Mouse (Mus musculus): ENCODE results near the gene Rpl37.

Rpl37 gene

GRCm38 (mm10) chr15:5154621-5155020 lies 38.2 kb downstream of the Rpl37 start:
- DNase-seq (ENCODE audit: low spot score in 2 of 2), result no peak

GRCm38 (mm10) chr15:5155093-5155492 lies 38.6 kb downstream of the Rpl37 start:
- no peak for DNase-seq (ENCODE audit: low spot score in 2 of 2)

- no peak for DNase-seq (ENCODE audit: low spot score in 2 of 2)
These were observed 39.9 kb downstream of the Rpl37 start for GRCm38 (mm10) chr15:5156355-5156754.

GRCm38 (mm10) chr15:5157386-5157785 lies 40.9 kb downstream of the Rpl37 start:
- DNase-seq (ENCODE audit: low spot score in 2 of 2), result no peak

GRCm38 (mm10) chr15:5158827-5159226 lies 42.4 kb downstream of the Rpl37 start:
- no peak for DNase-seq (ENCODE audit: low spot score in 2 of 2)

- no peak for DNase-seq (ENCODE audit: low spot score in 2 of 2)
These were observed 48.8 kb downstream of the Rpl37 start for GRCm38 (mm10) chr15:5165121-5165773.

Data from urinary bladder, adult 18-20 months (tissue).